Mouse (Mus musculus) adrenal gland, adult 2 months (tissue): ENCODE results near the gene Cdv3. TPM values are rescaled to one million over a fixed set of nuclear protein-coding genes. Genes with fewer than 3 reads are reported as not detected.

Source experiments
- DNase-seq: peaks from one replicate; pipeline ENCODE4 v3.0.0; 2021
- polyA plus RNA-seq: library from polyadenylated mRNA; depleted of rRNA; stranded (reverse); fragments of >200 nt; gene quantifications from 2 replicates; pipeline ENCODE4 v1.2.3, GENCODE M21; 2012
- total RNA-seq, 2 experiments: library from RNA; stranded (reverse); gene quantifications; 2 replicates each; pipeline ENCODE4 v1.2.3; 2021

Cdv3 gene
- total and polyA plus RNA-seq, 3 experiments = 80.4 to 326 (median 121) TPM

- peak; percentile 62 for DNase-seq
These were observed 6.8 kb upstream of the Cdv3 start for GRCm38 (mm10) chr9:103372271-103373010.

- DNase-seq = no peak
These were observed 4.3 kb upstream of the Cdv3 start for GRCm38 (mm10) chr9:103369951-103370350.

- no peak for DNase-seq
These were observed 716 bp upstream of the Cdv3 start for GRCm38 (mm10) chr9:103366356-103366755.

- peak; percentile 88 for DNase-seq
These were observed 895 bp downstream of the Cdv3 start for GRCm38 (mm10) chr9:103364601-103365289.

- peak; percentile 38 for DNase-seq
These were observed 1.8 kb downstream of the Cdv3 start for GRCm38 (mm10) chr9:103363730-103364417.

- DNase-seq = no peak
These were observed 2.6 kb downstream of the Cdv3 start for GRCm38 (mm10) chr9:103363088-103363487.

- DNase-seq = no peak
These were observed 5.0 kb downstream of the Cdv3 start for GRCm38 (mm10) chr9:103360642-103361041.

GRCm38 (mm10) chr9:103358545-103358944, 7.1 kb downstream of the Cdv3 start:
- DNase-seq = no peak

GRCm38 (mm10) chr9:103357893-103358292, 7.7 kb downstream of the Cdv3 start:
- DNase-seq = no peak

- peak; percentile 75 for DNase-seq
These were observed 12.0 kb downstream of the Cdv3 start for GRCm38 (mm10) chr9:103353500-103354260.

GRCm38 (mm10) chr9:103348791-103349190, 16.8 kb downstream of the Cdv3 start:
- DNase-seq = no peak

- peak; percentile 59 for DNase-seq
These were observed 17.6 kb downstream of the Cdv3 start for GRCm38 (mm10) chr9:103347996-103348490.

- DNase-seq = no peak
These were observed 18.6 kb downstream of the Cdv3 start for GRCm38 (mm10) chr9:103347045-103347444.

- DNase-seq = no peak
These were observed 28.7 kb downstream of the Cdv3 start for GRCm38 (mm10) chr9:103336912-103337311.

- DNase-seq = no peak
These were observed 33.0 kb downstream of the Cdv3 start for GRCm38 (mm10) chr9:103332663-103333062.

- no peak for DNase-seq
These were observed 39.2 kb downstream of the Cdv3 start for GRCm38 (mm10) chr9:103326449-103326848.

- DNase-seq = no peak
These were observed 41.0 kb downstream of the Cdv3 start for GRCm38 (mm10) chr9:103324678-103325077.

GRCm38 (mm10) chr9:103309832-103310231, 55.8 kb downstream of the Cdv3 start:
- DNase-seq = no peak

GRCm38 (mm10) chr9:103305332-103306041, 60.2 kb downstream of the Cdv3 start:
- no peak for DNase-seq

GRCm38 (mm10) chr9:103304927-103305326, 60.7 kb downstream of the Cdv3 start, which contains the start of the genes 1300017J02Rik and Topbp1:
Gene 1300017J02Rik, minus strand, starts transcription at chr9:103305082.
Gene Topbp1, plus strand, starts transcription at chr9:103305215.
- peak; percentile 94 for DNase-seq
